Mouse (Mus musculus) left cerebral cortex, adult 6 months (tissue): ENCODE results near the gene Gria2. TPM values are rescaled to one million over a fixed set of nuclear protein-coding genes. Genes with fewer than 3 reads are reported as not detected.

Source experiments
- long read RNA-seq, 2 experiments: library from polyadenylated mRNA; unstranded; transcript quantifications; one replicate each; pipeline ENCODE4 v2.0.0; 2019 to 2020
- polyA plus RNA-seq: library from polyadenylated mRNA; unstranded; fragments of <200 nt; fragmentation: Nextera tagmentation; gene quantifications from 2 replicates; pipeline ENCODE4 v1.2.3, GENCODE M21; 2021

The Gria2 gene
- polyA plus RNA-seq, result 145 and 194 TPM in 2 replicates
- long read RNA-seq, experiment 1, full-length matches to known transcripts, result 1,055 of 1,592 reads
- long read RNA-seq, experiment 1, partial matches to known transcripts, result 363 of 1,592 reads
- long read RNA-seq, experiment 1, other reads (novel, unspliced or antisense), result 174 of 1,592 reads
- long read RNA-seq, experiment 2, full-length matches to known transcripts, result 120 of 478 reads
- long read RNA-seq, experiment 2, partial matches to known transcripts, result 233 of 478 reads
- long read RNA-seq, experiment 2, other reads (novel, unspliced or antisense), result 125 of 478 reads

DNA sequence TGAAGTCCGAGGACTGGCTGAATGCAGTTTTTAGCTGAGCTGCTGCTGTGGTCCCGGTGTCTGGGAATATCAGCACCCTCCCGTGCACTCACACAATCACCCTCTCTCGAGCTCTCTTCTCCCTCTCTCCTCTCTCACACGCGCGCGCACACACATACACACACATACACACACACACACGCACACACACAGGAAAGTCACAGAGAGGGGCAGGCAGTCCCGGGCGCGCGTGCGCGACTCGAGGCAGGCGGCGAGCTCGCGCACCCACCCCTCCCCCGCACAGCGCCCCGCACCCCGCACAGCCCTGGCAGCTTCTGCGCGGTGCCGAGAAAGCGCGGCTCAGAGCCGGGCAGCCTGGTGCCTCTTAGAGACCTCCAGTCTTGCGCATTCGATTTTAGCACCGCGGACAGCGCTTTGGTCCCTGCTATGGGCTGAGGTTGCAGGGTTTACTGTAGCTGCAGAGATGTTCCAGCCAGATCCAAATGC, at the start of gene Gria2:
Gria2 (minus strand) TSS at position 240 of the 486 bp plus-strand sequence.

Other genes with a start within 250 kb of the Gria2 start
- 135 and 191 TPM in 2 replicates for gene Glrb, start 110.8 kb upstream of the Gria2 start, polyA plus RNA-seq
- 2.1 and 2.4 TPM in 2 replicates for gene Pdgfc, start 233.6 kb upstream of the Gria2 start, polyA plus RNA-seq